Mouse (Mus musculus) bone marrow macrophage, adult 2 months (primary cell): ENCODE results near the gene Dlgap3.

Experiments
- CTCF ChIP-seq: IDR thresholded peaks from 2 replicates; pipeline ENCODE4 v1.5.1; 2012; ENCODE audit warnings: low read depth, mild to moderate bottlenecking, low read length, moderate library complexity
- POLR2A ChIP-seq: IDR thresholded peaks from 2 replicates; pipeline ENCODE4 v1.6.1; 2012; ENCODE audit warnings: mild to moderate bottlenecking, low read depth, low read length, borderline replicate concordance

DNA sequence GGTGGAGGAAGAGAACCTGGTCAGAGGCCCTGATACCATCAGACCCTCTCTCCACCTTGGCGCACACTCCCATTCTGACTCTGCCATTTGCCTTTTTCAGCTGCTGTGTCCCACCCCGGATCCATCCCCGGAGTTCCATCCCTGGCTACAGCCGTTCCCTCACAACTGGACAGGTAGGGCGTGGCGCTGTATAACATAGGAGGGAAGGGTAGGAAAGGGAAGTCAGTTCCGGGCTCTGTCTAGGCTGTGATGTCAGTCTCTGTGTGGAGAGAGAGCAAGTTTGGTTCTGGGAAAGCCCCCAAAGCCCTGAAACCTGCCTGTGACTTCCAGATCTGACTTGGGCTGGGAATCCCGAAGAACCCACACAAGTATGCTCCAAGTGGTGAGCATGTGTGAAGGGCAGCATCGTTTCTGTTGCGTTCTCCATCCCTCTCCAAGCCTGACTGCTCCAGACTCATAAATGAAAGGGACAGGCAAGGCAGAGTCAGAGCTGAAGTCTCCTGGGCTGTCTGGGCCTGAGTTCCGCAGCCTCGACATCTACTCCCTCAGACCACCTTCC, 31.2 kb downstream of the Dlgap3 start:
- TF ChIP-seq POLR2A (no peak), CTCF (no peak)
